Mouse (Mus musculus) erythroblast, embryonic 14.5 days (primary cell): ENCODE results near the gene Lca5l. TPM values are rescaled to one million over a fixed set of nuclear protein-coding genes. Genes with fewer than 3 reads are reported as not detected.

ENCODE experiments used
- H3K27me3 ChIP-seq: 2 replicates; pipeline ENCODE4 v1.6.1; 2012; ENCODE audit warnings: inconsistent platforms; ENCODE audit not compliant: control insufficient read depth
- H3K36me3 ChIP-seq: 2 replicates; pipeline ENCODE4 v1.6.1; 2012; ENCODE audit warnings: mild to moderate bottlenecking, inconsistent platforms; ENCODE audit not compliant: control insufficient read depth
- H3K4me1 ChIP-seq: 2 replicates; pipeline ENCODE4 v1.6.1; 2012; ENCODE audit warnings: inconsistent platforms; ENCODE audit not compliant: control insufficient read depth
- H3K4me3 ChIP-seq: replicated peaks from 2 replicates; pipeline ENCODE3; 2012; ENCODE audit warnings: moderate library complexity, mild to moderate bottlenecking, inconsistent platforms
- H3K9me3 ChIP-seq: 2 replicates; pipeline ENCODE4 v1.6.1; 2012; ENCODE audit warnings: low read length, inconsistent platforms, mixed read lengths; ENCODE audit not compliant: control insufficient read depth
- GATA1 ChIP-seq: IDR thresholded peaks from 2 replicates; pipeline ENCODE4 v1.6.1; 2012; ENCODE audit warnings: low read length, inconsistent platforms, mixed read lengths
- TAL1 ChIP-seq: IDR thresholded peaks from 3 replicates; pipeline ENCODE4 v1.6.1; 2012; ENCODE audit warnings: low read length, inconsistent platforms, mixed read lengths
- polyA plus RNA-seq: library from polyadenylated mRNA; stranded (reverse); fragments of >175 nt; gene quantifications from 2 replicates; pipeline ENCODE4 v1.2.3, GENCODE M21; 2012

Gene Lca5l
- not detected in 2 replicates for polyA plus RNA-seq

DNA sequence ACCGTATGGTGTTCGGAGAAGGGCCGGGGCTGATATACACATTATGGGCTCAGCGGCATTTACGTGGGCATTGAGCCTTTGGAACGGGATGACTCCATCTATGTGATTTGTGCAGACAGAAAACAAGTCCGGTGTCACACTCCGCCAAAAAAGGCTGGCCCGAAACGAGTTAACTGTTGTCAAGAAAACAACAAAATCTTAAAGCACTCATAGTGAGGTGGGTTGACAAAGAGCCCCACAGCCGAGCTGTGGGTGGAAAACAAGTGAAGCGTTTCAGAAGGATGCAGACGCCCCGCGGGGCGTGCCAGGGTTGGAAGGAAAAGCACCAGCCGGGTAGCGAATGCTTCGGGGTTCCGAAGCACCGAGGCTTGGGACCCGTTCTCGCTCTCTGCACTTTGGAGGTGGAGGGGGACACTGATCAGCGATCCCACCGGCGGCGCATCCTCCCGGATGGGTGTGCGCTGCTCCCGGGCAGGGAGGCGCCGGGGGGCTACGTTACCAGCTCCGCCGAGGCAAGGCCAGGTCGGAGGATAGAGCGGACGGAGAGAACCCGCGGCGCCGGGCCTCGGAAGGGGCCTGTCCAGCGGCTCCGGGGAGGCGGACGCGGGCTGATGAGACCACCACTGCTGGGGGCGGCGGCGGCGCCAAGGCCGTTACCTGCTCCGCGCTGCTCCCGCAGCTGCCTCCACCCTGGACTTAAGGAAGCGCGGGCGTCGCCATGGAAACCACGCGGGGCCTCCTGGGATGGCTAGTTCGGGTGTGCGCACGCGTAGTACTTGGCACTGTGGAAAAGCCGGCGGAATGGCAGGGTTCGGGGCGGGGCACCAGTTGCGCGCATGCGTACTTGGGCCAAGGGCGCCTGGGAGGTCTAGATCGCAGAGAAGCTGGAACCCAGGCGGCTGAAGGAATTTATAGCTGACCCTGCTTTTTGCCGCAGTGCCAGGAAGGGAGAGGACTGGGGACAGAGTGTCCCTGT is at the start of gene Lca5l:
Gene Lca5l, minus strand, starts transcription at position 741 of the 976 bp plus-strand sequence.
- TF ChIP-seq TAL1 (no peak), GATA1 (no peak)
- Histone ChIP-seq H3K4me3 (peak within 1 kb of the TSS; percentile 75), H3K4me1 (peaks cover 13% of the 10 kb centered on the region), H3K27me3 (peaks cover 27% of the 10 kb centered on the region), H3K36me3 (no peaks in the 10 kb centered on the region), H3K9me3 (no peaks in the 10 kb centered on the region)

DNA sequence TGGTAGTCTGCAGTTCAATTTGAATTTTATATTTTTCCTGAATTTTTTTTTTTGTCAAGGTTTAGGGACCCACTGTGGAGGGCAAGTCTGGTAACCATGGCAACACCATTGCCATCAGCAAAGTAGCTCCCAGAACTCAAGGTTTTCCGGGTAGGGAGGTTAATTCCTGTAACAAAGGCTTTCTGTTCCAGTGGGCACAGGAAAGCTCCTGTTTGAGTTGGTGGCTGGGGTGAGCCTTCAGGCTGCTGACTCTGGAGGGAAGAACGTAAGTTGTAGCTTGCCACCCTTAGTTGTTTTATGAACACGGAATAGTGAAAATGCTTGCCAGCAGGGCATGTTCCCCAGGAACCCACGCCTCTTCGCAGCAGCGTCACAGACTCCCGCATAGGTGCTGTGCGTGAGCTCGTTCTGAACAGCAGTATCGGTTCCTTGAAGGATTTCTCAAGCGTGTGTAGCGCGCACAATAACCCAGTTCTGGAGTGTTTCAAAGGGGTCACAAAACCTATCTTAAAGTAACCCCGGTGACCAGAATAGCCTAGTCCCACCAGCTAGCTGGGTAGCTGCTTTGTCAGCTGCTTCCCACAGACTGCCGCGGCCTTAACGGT is 43.4 kb upstream of the Lca5l start, which contains the start of gene B3galt5:
Gene B3galt5, plus strand, starts transcription at position 436 of the 605 bp plus-strand sequence.
- H3K9me3 ChIP-seq, result no peaks in the 10 kb centered on the region
- no peaks in the 10 kb centered on the region for H3K27me3 ChIP-seq
- H3K36me3 ChIP-seq, result no peaks in the 10 kb centered on the region
- no peaks in the 10 kb centered on the region for H3K4me1 ChIP-seq
- no peak within 1 kb of the TSS for H3K4me3 ChIP-seq
- TF ChIP-seq GATA1, result no peak

DNA sequence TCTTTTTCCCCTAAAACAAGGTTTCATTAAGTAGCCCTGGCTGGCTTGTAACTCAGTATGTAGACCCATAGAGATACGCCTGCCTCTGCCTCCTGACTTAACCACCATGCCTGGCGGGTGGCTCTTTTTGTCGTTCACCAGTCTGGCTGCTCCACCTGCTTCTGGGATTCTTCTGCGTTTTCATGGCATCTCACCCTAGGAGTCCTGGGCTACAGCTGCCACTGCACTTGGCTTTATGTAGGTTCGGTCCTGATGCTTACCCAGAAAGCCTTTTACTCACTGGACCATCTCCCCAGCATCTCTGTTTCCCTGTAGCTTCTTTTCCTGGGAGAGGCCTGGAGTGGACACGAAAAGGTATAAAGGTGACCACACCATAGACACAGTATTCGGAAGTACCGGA is 41.9 kb upstream of the Lca5l start:
- Histone ChIP-seq H3K36me3 (no peaks in the 10 kb centered on the region), H3K27me3 (no peaks in the 10 kb centered on the region), H3K9me3 (no peaks in the 10 kb centered on the region), H3K4me3 (no peak overlapping the region), H3K4me1 (no peaks in the 10 kb centered on the region)
- TF ChIP-seq TAL1, result no peak
- no peak for TF ChIP-seq GATA1

GRCm38 (mm10) chr16:96231974-96232373 is 39.9 kb upstream of the Lca5l start:
- Histone ChIP-seq H3K4me1 (no peaks in the 10 kb centered on the region), H3K36me3 (no peaks in the 10 kb centered on the region), H3K4me3 (no peak overlapping the region), H3K27me3 (no peaks in the 10 kb centered on the region), H3K9me3 (no peaks in the 10 kb centered on the region)
- no peak for TF ChIP-seq TAL1
- no peak for TF ChIP-seq GATA1

DNA sequence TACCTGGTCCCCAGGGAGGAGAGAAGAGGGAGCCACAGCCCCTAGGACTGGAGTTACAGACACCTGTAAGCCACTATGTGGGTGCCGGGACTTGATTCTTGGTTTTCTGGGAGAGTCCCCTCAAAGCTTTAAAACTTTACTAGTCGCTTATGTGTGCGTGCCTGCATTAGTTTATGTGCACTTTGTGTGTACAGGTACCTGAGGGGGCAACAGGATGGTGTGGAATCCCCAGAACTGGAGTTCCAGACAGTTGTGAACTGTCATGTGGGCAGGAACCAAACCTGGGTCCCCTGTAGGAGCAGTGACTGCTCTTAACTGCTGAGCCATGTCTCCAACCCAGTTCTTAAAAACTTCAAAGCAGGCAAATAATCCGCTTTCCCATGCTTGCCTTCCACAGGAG is 39.2 kb upstream of the Lca5l start:
- H3K9me3 ChIP-seq, result no peaks in the 10 kb centered on the region
- no peak overlapping the region for H3K4me3 ChIP-seq
- H3K4me1 ChIP-seq, result no peaks in the 10 kb centered on the region
- TF ChIP-seq GATA1 (no peak), TAL1 (no peak)
- no peaks in the 10 kb centered on the region for H3K27me3 ChIP-seq
- H3K36me3 ChIP-seq, result no peaks in the 10 kb centered on the region

GRCm38 (mm10) chr16:96230411-96230810 is 38.3 kb upstream of the Lca5l start:
- Histone ChIP-seq H3K4me3 (no peak overlapping the region), H3K27me3 (no peaks in the 10 kb centered on the region)
- TF ChIP-seq TAL1 (no peak), GATA1 (no peak)

DNA sequence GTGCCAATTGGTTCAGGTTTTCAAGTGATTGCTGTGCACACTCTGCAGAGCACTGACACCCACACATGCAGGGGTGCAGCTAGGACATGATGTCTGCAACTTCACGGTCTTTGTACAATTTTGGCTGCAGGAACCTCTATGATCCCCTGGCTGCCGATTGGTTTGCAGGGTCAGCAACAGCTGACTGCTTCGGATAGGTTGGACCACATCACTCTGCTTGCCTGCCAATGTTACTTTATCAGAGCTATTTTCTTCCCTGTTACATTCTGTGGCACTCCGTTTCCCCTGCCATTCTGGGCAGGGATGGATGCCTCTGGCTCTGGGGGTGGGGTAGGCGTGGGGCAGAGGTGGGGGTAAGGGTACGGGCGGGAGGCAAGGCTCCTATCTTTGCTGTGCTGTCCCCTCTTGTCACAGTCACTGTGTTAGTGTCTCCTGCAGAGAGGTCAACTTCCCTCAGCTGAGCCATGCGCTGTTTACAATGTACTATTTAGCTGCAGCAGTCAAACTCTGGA is 37.0 kb upstream of the Lca5l start:
- no peaks in the 10 kb centered on the region for H3K9me3 ChIP-seq
- no peaks in the 10 kb centered on the region for H3K27me3 ChIP-seq
- TF ChIP-seq TAL1 (no peak), GATA1 (no peak)
- H3K4me1 ChIP-seq, result no peaks in the 10 kb centered on the region
- no peak overlapping the region for H3K4me3 ChIP-seq
- no peaks in the 10 kb centered on the region for H3K36me3 ChIP-seq

More at GRCm38 (mm10) chr16:96230411-96230810, 38.3 kb upstream of the Lca5l start:
- Histone ChIP-seq H3K4me1 (no peaks in the 10 kb centered on the region), H3K36me3 (no peaks in the 10 kb centered on the region), H3K9me3 (no peaks in the 10 kb centered on the region)

GRCm38 (mm10) chr16:96228438-96228837 is 36.4 kb upstream of the Lca5l start:
- TF ChIP-seq GATA1, result no peak
- TF ChIP-seq TAL1, result no peak
- H3K27me3 ChIP-seq, result no peaks in the 10 kb centered on the region

GRCm38 (mm10) chr16:96222452-96222851 is 30.4 kb upstream of the Lca5l start:
- Histone ChIP-seq H3K4me3 (no peak overlapping the region), H3K36me3 (no peaks in the 10 kb centered on the region), H3K9me3 (no peaks in the 10 kb centered on the region), H3K4me1 (no peaks in the 10 kb centered on the region), H3K27me3 (no peaks in the 10 kb centered on the region)
- TF ChIP-seq TAL1, result no peak
- no peak for TF ChIP-seq GATA1

More at GRCm38 (mm10) chr16:96228438-96228837, 36.4 kb upstream of the Lca5l start:
- Histone ChIP-seq H3K9me3 (no peaks in the 10 kb centered on the region), H3K36me3 (no peaks in the 10 kb centered on the region), H3K4me3 (no peak overlapping the region), H3K4me1 (no peaks in the 10 kb centered on the region)
